Mouse (Mus musculus) heart, embryonic 14.5 days (tissue): ENCODE results near the gene Ms4a6b. TPM values are rescaled to one million over a fixed set of nuclear protein-coding genes. Genes with fewer than 3 reads are reported as not detected.
"Not testable (repeated sequence)": the region's sequence is repeated elsewhere in the genome, so short reads cannot be mapped to it uniquely, and the experiment has no call there.

Experiments used
- ATAC-seq: fragments of 200-750 bp; cut with Nextera tagmentation; 2 replicates; pipeline ENCODE4 v1.8.0; 2017; ENCODE audit warnings: low read depth, moderate TSS enrichment; ENCODE audit not compliant: insufficient number of reproducible peaks, insufficient read depth, low FRiP score
- H3K27ac ChIP-seq, 2 experiments: fragments of 200-500 bp in 1 of 2; fragments of 300-500 bp in 1 of 2; sonication (generic) in 1 of 2; replicated peaks in 1 of 2; 2 replicates each; pipeline ENCODE4 v1.5.1; 2012 to 2014; ENCODE audit warnings: low read depth in 2 of 2, low read length in 2 of 2, control low read depth in 1 of 2, mild to moderate bottlenecking in 1 of 2, mixed read lengths in 1 of 2; ENCODE audit not compliant: control insufficient read depth in 1 of 2, insufficient read depth in 1 of 2
- H3K27me3 ChIP-seq: fragments of 300-500 bp; sonication (generic); 2 replicates; pipeline ENCODE4 v1.6.1; 2014; ENCODE audit warnings: mild to moderate bottlenecking, low read length, control low read depth; ENCODE audit not compliant: control insufficient read depth, insufficient read depth
- H3K36me3 ChIP-seq: fragments of 300-500 bp; sonication (generic); 2 replicates; pipeline ENCODE4 v1.6.1; 2014; ENCODE audit warnings: mild to moderate bottlenecking, control low read depth, low read length, mixed read lengths; ENCODE audit not compliant: control insufficient read depth, insufficient read depth
- H3K4me1 ChIP-seq, 2 experiments: fragments of 200-500 bp in 1 of 2; fragments of 300-500 bp in 1 of 2; sonication (generic) in 1 of 2; 2 replicates each; pipeline ENCODE4 v1.6.1; 2012 to 2014; ENCODE audit warnings: low read length in 2 of 2, control low read depth in 1 of 2, mixed read lengths in 1 of 2; ENCODE audit not compliant: control insufficient read depth in 2 of 2, insufficient read depth in 2 of 2
- H3K4me2 ChIP-seq: fragments of 300-500 bp; sonication (generic); 2 replicates; pipeline ENCODE4 v1.6.1; 2014; ENCODE audit warnings: mild to moderate bottlenecking, low read length
- H3K4me3 ChIP-seq, 2 experiments: fragments of 200-500 bp in 1 of 2; fragments of 300-500 bp in 1 of 2; sonication (generic) in 1 of 2; 2 replicates each; pipeline ENCODE4 v1.5.1; 2012 to 2014; ENCODE audit warnings: low read length in 2 of 2, mild to moderate bottlenecking in 2 of 2, control low read depth in 1 of 2, low read depth in 1 of 2, moderate library complexity in 1 of 2; ENCODE audit not compliant: control insufficient read depth in 1 of 2, insufficient read depth in 1 of 2
- H3K9ac ChIP-seq: fragments of 300-500 bp; sonication (generic); 2 replicates; pipeline ENCODE4 v1.6.1; 2014; ENCODE audit warnings: mild to moderate bottlenecking, low read length
- H3K9me3 ChIP-seq: fragments of 300-500 bp; sonication (generic); 2 replicates; pipeline ENCODE4 v1.6.1; 2016; ENCODE audit warnings: low read length, control low read depth; ENCODE audit not compliant: control insufficient read depth
- WGBS: fragments of 180-500 bp; shearing (Covaris S2); extraction: QIAGEN DNeasy Blood & Tissue Kit; methylation state at CpG from one replicate; pipeline ENCODE4 v1.1.7; 2014; 5-methylcytosine and 5-hydroxymethylcytosine counted together
- polyA plus RNA-seq: library from polyadenylated mRNA; unstranded; fragments of >200 nt; fragmentation: Nextera tagmentation; extraction: Ambion mirVana; gene quantifications from 2 replicates; pipeline ENCODE4 v1.2.1, GENCODE M21; 2014

Ms4a6b gene
- polyA plus RNA-seq, 1 experiment from 2014 or later: 3.1 TPM

- Histone ChIP-seq H3K4me3 (no peak overlapping the region), H3K9ac (no peak overlapping the region), H3K4me2 (no peak overlapping the region), H3K4me1 (no peaks in the 10 kb centered on the region), H3K27ac (no peak overlapping the region), H3K27me3 (no peaks in the 10 kb centered on the region), H3K9me3 (no peaks in the 10 kb centered on the region), H3K36me3 (no peaks in the 10 kb centered on the region)
- no peak for ATAC-seq
- 79% methylated on average over 4 of the region's 4 CpGs for WGBS
These were observed 15.0 kb upstream of the Ms4a6b start for GRCm38 (mm10) chr19:11501326-11501725.

- H3K9me3 ChIP-seq: no peaks in the 10 kb centered on the region
- H3K4me1 ChIP-seq: no peaks in the 10 kb centered on the region
- WGBS: 68% methylated on average over 1 of the region's 1 CpGs
- H3K4me2 ChIP-seq: no peak overlapping the region
- no peak overlapping the region for H3K4me3 ChIP-seq
- no peak overlapping the region for H3K27ac ChIP-seq
- H3K27me3 ChIP-seq: no peaks in the 10 kb centered on the region
- no peak overlapping the region for H3K9ac ChIP-seq
- no peak for ATAC-seq
- H3K36me3 ChIP-seq: no peaks in the 10 kb centered on the region
These were observed 11.5 kb upstream of the Ms4a6b start for GRCm38 (mm10) chr19:11504857-11505256.

- ATAC-seq: no peak
- Histone ChIP-seq H3K4me2 (no peak overlapping the region), H3K4me1 (no peaks in the 10 kb centered on the region), H3K36me3 (no peaks in the 10 kb centered on the region), H3K4me3 (no peak overlapping the region), H3K9me3 (no peaks in the 10 kb centered on the region), H3K27me3 (no peaks in the 10 kb centered on the region), H3K27ac (no peak overlapping the region), H3K9ac (no peak overlapping the region)
- 56% methylated on average over 1 of the region's 1 CpGs for WGBS
These were observed 2.9 kb upstream of the Ms4a6b start for GRCm38 (mm10) chr19:11513458-11513857.

- ATAC-seq: no peak
- no peak overlapping the region for H3K9ac ChIP-seq
- no peaks in the 10 kb centered on the region for H3K27me3 ChIP-seq
- no peak overlapping the region for H3K4me2 ChIP-seq
- no peaks in the 10 kb centered on the region for H3K9me3 ChIP-seq
- no peaks in the 10 kb centered on the region for H3K36me3 ChIP-seq
- H3K4me3 ChIP-seq: no peak overlapping the region
- no peak overlapping the region for H3K27ac ChIP-seq
- no peaks in the 10 kb centered on the region for H3K4me1 ChIP-seq
- 52% methylated on average over 4 of the region's 4 CpGs for WGBS
These were observed 533 bp downstream of the Ms4a6b start for GRCm38 (mm10) chr19:11516845-11517244.

- 18% methylated on average over 1 of the region's 1 CpGs for WGBS
- H3K9ac ChIP-seq, ATAC-seq: not testable (repeated sequence)
These were observed 1.1 kb downstream of the Ms4a6b start for GRCm38 (mm10) chr19:11517373-11517772.

GRCm38 (mm10) chr19:11518356-11518755 is 2.0 kb downstream of the Ms4a6b start:
- H3K27me3 ChIP-seq, H3K9ac ChIP-seq, H3K9me3 ChIP-seq, H3K36me3 ChIP-seq, ATAC-seq, H3K27ac ChIP-seq, H3K4me1 ChIP-seq, H3K4me3 ChIP-seq, H3K4me2 ChIP-seq: not testable (repeated sequence)
- 72% methylated on average over 2 of the region's 2 CpGs for WGBS

More at GRCm38 (mm10) chr19:11517373-11517772, 1.1 kb downstream of the Ms4a6b start:
- not testable (repeated sequence) for H3K27ac ChIP-seq, H3K9me3 ChIP-seq, H3K36me3 ChIP-seq, H3K27me3 ChIP-seq, H3K4me1 ChIP-seq, H3K4me2 ChIP-seq, H3K4me3 ChIP-seq

GRCm38 (mm10) chr19:11520146-11520545 is 3.8 kb downstream of the Ms4a6b start:
- no peak overlapping the region for H3K9ac ChIP-seq
- no peaks in the 10 kb centered on the region for H3K9me3 ChIP-seq
- H3K4me3 ChIP-seq: no peak overlapping the region
- H3K4me2 ChIP-seq: no peak overlapping the region
- no peaks in the 10 kb centered on the region for H3K27me3 ChIP-seq
- ATAC-seq: no peak
- H3K36me3 ChIP-seq: no peaks in the 10 kb centered on the region
- H3K27ac ChIP-seq: no peak overlapping the region
- no peaks in the 10 kb centered on the region for H3K4me1 ChIP-seq
- 73% methylated on average over 3 of the region's 3 CpGs for WGBS

- H3K36me3 ChIP-seq: no peaks in the 10 kb centered on the region
- no peak overlapping the region for H3K9ac ChIP-seq
- no peaks in the 10 kb centered on the region for H3K27me3 ChIP-seq
- H3K9me3 ChIP-seq: no peaks in the 10 kb centered on the region
- no peak overlapping the region for H3K27ac ChIP-seq
- no peak for ATAC-seq
- H3K4me2 ChIP-seq: no peak overlapping the region
- no peaks in the 10 kb centered on the region; a peak in 1 of 4 replicates for H3K4me1 ChIP-seq
- H3K4me3 ChIP-seq: no peak overlapping the region
- WGBS: 84% methylated on average over 1 of the region's 1 CpGs
These were observed 17.1 kb downstream of the Ms4a6b start for GRCm38 (mm10) chr19:11533421-11533820.
